Mouse (Mus musculus) kidney, adult 2 months (tissue): Measurements from ENCODE around the gene Srek1ip1.

Source experiments
- CTCF ChIP-seq: fragments of 200-500 bp; conservative IDR thresholded peaks from 2 replicates; pipeline ENCODE4 v1.5.1; 2011; ENCODE audit warnings: low read depth, mild to moderate bottlenecking, control low read depth, low read length, moderate library complexity, mixed read lengths; ENCODE audit not compliant: insufficient read depth, insufficient read length
- POLR2A ChIP-seq: fragments of 200-500 bp; IDR thresholded peaks from one replicate; pipeline ENCODE4 v1.6.1; 2011; ENCODE audit warnings: low read depth, low read length, control low read depth

DNA sequence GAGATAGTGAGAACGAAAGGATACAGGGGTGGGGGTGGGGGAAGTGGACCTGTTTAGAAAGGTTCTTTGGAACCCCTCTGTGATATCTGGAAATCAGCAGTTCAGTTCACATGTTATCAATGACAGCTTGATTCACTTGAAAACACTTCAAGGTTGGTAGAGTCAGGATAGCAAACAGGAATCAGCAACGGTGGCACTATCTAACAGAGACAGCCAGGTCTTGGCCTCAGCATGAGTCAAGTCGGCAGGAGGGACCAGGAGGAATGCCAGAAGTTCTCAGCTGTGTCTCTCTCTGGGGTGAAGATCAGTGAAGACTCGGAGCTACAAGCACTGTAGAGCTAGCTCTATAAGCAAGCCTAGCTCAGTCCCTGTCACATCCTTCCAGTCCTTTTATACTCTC, 86.2 kb downstream of the Srek1ip1 start:
- TF ChIP-seq CTCF, result no peak
- no peak for TF ChIP-seq POLR2A
